Mouse (Mus musculus) liver (tissue): Measurements from ENCODE around the gene Itln1.
A peak's percentile ranks its signal among the peaks of the same experiment; 100 is the strongest.

Source experiments
- DNase-seq: peaks from one replicate; pipeline ENCODE4 v3.0.0-alpha.2; 2020; ENCODE audit warnings: mixed read lengths

Gene Itln1

GRCm38 (mm10) chr1:171535194-171535593 lies at the start of gene Itln1:
Itln1 (minus strand) TSS chr1:171535294.
- no peak for DNase-seq

- DNase-seq = no peak
Observed at GRCm38 (mm10) chr1:171584584-171584983, 49.5 kb upstream of the Itln1 start.

GRCm38 (mm10) chr1:171577168-171577567 lies 42.1 kb upstream of the Itln1 start:
- DNase-seq = no peak

- no peak for DNase-seq
Observed at GRCm38 (mm10) chr1:171568436-171568835, 33.3 kb upstream of the Itln1 start.

GRCm38 (mm10) chr1:171566777-171567176 lies 31.7 kb upstream of the Itln1 start:
- DNase-seq = peak; percentile 53

- DNase-seq = no peak
Observed at GRCm38 (mm10) chr1:171565888-171566287, 30.8 kb upstream of the Itln1 start.

GRCm38 (mm10) chr1:171564247-171564646 lies 29.2 kb upstream of the Itln1 start:
- DNase-seq = peak; percentile 31

GRCm38 (mm10) chr1:171563042-171563441 lies 27.9 kb upstream of the Itln1 start:
- DNase-seq = no peak

- peak; percentile 30 for DNase-seq
Observed at GRCm38 (mm10) chr1:171561639-171562225, 26.6 kb upstream of the Itln1 start.

- no peak for DNase-seq
Observed at GRCm38 (mm10) chr1:171561200-171561599, 26.1 kb upstream of the Itln1 start.

- no peak for DNase-seq
Observed at GRCm38 (mm10) chr1:171560262-171560661, 25.2 kb upstream of the Itln1 start.

GRCm38 (mm10) chr1:171558898-171559297 lies 23.8 kb upstream of the Itln1 start, which contains the start of gene Cd244a:
Cd244a (plus strand) TSS chr1:171559193.
- DNase-seq = peak; percentile 7

GRCm38 (mm10) chr1:171558407-171558806 lies 23.3 kb upstream of the Itln1 start:
- DNase-seq = no peak

GRCm38 (mm10) chr1:171556366-171556765 lies 21.3 kb upstream of the Itln1 start:
- DNase-seq = no peak

- no peak for DNase-seq
Observed at GRCm38 (mm10) chr1:171553359-171554341, 18.6 kb upstream of the Itln1 start.

- DNase-seq = no peak
Observed at GRCm38 (mm10) chr1:171552230-171552629, 17.1 kb upstream of the Itln1 start.

GRCm38 (mm10) chr1:171551326-171551725 lies 16.2 kb upstream of the Itln1 start:
- no peak for DNase-seq

- no peak for DNase-seq
Observed at GRCm38 (mm10) chr1:171540694-171541093, 5.6 kb upstream of the Itln1 start.

GRCm38 (mm10) chr1:171534557-171534956 lies 537 bp downstream of the Itln1 start:
- no peak for DNase-seq

GRCm38 (mm10) chr1:171532830-171533229 lies 2.3 kb downstream of the Itln1 start:
- no peak for DNase-seq

- no peak for DNase-seq
Observed at GRCm38 (mm10) chr1:171531367-171531766, 3.7 kb downstream of the Itln1 start.

GRCm38 (mm10) chr1:171515557-171515956 lies 19.5 kb downstream of the Itln1 start:
- DNase-seq = no peak

- DNase-seq = no peak
Observed at GRCm38 (mm10) chr1:171515039-171515438, 20.1 kb downstream of the Itln1 start.

- DNase-seq = no peak
Observed at GRCm38 (mm10) chr1:171513760-171514159, 21.3 kb downstream of the Itln1 start.
